Mouse (Mus musculus): ENCODE data around the gene Tsc22d4.

DNA sequence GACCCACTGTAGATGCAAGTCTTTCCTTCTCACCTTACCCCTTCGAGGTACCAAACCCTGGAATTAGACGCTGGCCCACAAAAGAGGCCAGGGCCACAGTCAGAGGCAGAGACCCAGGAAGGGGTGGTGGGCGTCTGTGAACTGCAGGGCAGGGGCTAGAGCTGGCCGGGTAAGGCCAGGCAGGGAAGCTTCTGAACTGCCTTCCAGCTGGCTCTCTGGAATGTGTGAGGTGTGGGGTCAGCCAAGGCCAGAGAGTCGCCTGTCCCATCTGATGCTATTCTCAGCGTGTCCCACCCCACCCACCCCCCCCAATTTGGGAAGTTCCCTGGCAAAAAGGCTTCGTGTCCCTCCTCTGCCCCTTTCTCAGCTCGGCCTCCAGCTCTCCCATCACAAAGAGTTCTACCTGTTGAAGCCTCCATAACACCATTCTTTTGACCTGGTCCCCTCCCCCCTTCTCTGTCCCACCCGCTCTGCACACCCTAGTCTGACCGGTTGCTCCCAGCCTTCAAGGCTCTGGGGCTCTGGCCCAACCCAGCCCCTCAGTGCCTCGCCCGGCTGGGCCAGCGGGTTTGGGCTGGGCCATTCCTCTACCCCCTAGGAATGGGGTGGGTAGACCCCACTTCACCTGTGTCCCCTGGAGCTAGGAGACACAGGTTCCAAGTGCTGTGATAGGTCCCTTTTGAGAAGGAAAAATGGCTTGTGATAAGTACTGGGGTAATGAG, 7.7 kb downstream of the Tsc22d4 start:
- TF ChIP-seq CTCF (IDR thresholded peaks at IDR 0.05; ENCODE audit: insufficient read depth, low read depth, low read length): no peak
- no peak for TF ChIP-seq POLR2A (IDR thresholded peaks at IDR 0.05; ENCODE audit: insufficient read depth, low read depth, low read length)

Data from olfactory bulb, adult 2 months (tissue).